Mouse (Mus musculus): Measurements from ENCODE around the gene Crybb3.

Crybb3 gene

GRCm38 (mm10) chr5:113101457-113101856 is 20.1 kb upstream of the Crybb3 start:
- DNase-seq, result no peak

GRCm38 (mm10) chr5:113100422-113100821 is 19.0 kb upstream of the Crybb3 start:
- no peak for DNase-seq

- DNase-seq, result peak; percentile 77
Observed at GRCm38 (mm10) chr5:113099546-113099945, 18.2 kb upstream of the Crybb3 start.

GRCm38 (mm10) chr5:113097551-113097950 is 16.2 kb upstream of the Crybb3 start:
- DNase-seq, result no peak

GRCm38 (mm10) chr5:113095456-113095855 is 14.1 kb upstream of the Crybb3 start:
- no peak for DNase-seq

GRCm38 (mm10) chr5:113092406-113092805 is 11.0 kb upstream of the Crybb3 start:
- DNase-seq, result no peak

- DNase-seq, result peak; percentile 56
Observed at GRCm38 (mm10) chr5:113091162-113091561, 9.8 kb upstream of the Crybb3 start.

- DNase-seq, result no peak
Observed at GRCm38 (mm10) chr5:113090750-113091149, 9.4 kb upstream of the Crybb3 start.

GRCm38 (mm10) chr5:113090077-113090690 is 8.8 kb upstream of the Crybb3 start:
- no peak for DNase-seq

- DNase-seq, result no peak
Observed at GRCm38 (mm10) chr5:113087465-113087864, 6.1 kb upstream of the Crybb3 start.

- peak; percentile 25 for DNase-seq
Observed at GRCm38 (mm10) chr5:113086990-113087389, 5.6 kb upstream of the Crybb3 start.

GRCm38 (mm10) chr5:113086439-113086838 is 5.1 kb upstream of the Crybb3 start:
- peak; percentile 65 for DNase-seq

GRCm38 (mm10) chr5:113085931-113086330 is 4.5 kb upstream of the Crybb3 start:
- DNase-seq, result no peak

GRCm38 (mm10) chr5:113084309-113084708 is 2.9 kb upstream of the Crybb3 start:
- no peak for DNase-seq

GRCm38 (mm10) chr5:113082356-113083168 is 1.2 kb upstream of the Crybb3 start:
- DNase-seq, result no peak

GRCm38 (mm10) chr5:113081020-113081419 is 364 bp downstream of the Crybb3 start:
- no peak for DNase-seq

GRCm38 (mm10) chr5:113079783-113080182 is 1.6 kb downstream of the Crybb3 start:
- DNase-seq, result no peak

- DNase-seq, result no peak
Observed at GRCm38 (mm10) chr5:113078686-113079085, 2.7 kb downstream of the Crybb3 start.

- no peak for DNase-seq
Observed at GRCm38 (mm10) chr5:113070017-113070416, 11.4 kb downstream of the Crybb3 start, which contains the start of gene Crybb2. Crybb2 (minus strand) TSS chr5:113070117.

- DNase-seq, result peak; percentile 82
Observed at GRCm38 (mm10) chr5:113054308-113054707, 27.1 kb downstream of the Crybb3 start.

- no peak for DNase-seq
Observed at GRCm38 (mm10) chr5:113050581-113051185, 30.7 kb downstream of the Crybb3 start.

- peak; percentile 45 for DNase-seq
Observed at GRCm38 (mm10) chr5:113049876-113050275, 31.5 kb downstream of the Crybb3 start.

- DNase-seq, result no peak
Observed at GRCm38 (mm10) chr5:113045511-113046273, 35.7 kb downstream of the Crybb3 start.

All from cerebellum, adult 9-11 months (tissue).